Mouse (Mus musculus) heart, embryonic 12.5 days (tissue): ENCODE measurements around the gene Tshb. TPM values are rescaled to one million over a fixed set of nuclear protein-coding genes. Genes with fewer than 3 reads are reported as not detected.

ENCODE experiments used
- ATAC-seq: fragments of 200-750 bp; cut with Nextera tagmentation; 2 replicates; pipeline ENCODE4 v1.8.0; 2017; ENCODE audit warnings: moderate TSS enrichment, moderate library complexity; ENCODE audit not compliant: insufficient number of reproducible peaks, low FRiP score
- H3K27ac ChIP-seq: fragments of 300-500 bp; sonication (generic); 2 replicates; pipeline ENCODE4 v1.5.1; 2016; ENCODE audit warnings: mild to moderate bottlenecking, moderate library complexity; ENCODE audit not compliant: poor library complexity, severe bottlenecking
- H3K27me3 ChIP-seq: fragments of 300-500 bp; sonication (generic); replicated peaks from 2 replicates; pipeline ENCODE4 v1.6.1; 2016; ENCODE audit warnings: mild to moderate bottlenecking, moderate library complexity
- H3K36me3 ChIP-seq: fragments of 300-500 bp; sonication (generic); 2 replicates; pipeline ENCODE4 v1.6.1; 2016; ENCODE audit warnings: mild to moderate bottlenecking, moderate library complexity
- H3K4me1 ChIP-seq: fragments of 300-500 bp; sonication (generic); replicated peaks from 2 replicates; pipeline ENCODE4 v1.6.1; 2016; ENCODE audit warnings: mild to moderate bottlenecking
- H3K4me2 ChIP-seq: fragments of 300-500 bp; sonication (generic); 2 replicates; pipeline ENCODE4 v1.6.1; 2016; ENCODE audit warnings: mild to moderate bottlenecking, moderate library complexity
- H3K4me3 ChIP-seq: fragments of 300-500 bp; sonication (generic); 2 replicates; pipeline ENCODE4 v1.5.1; 2016; ENCODE audit warnings: mild to moderate bottlenecking
- H3K9ac ChIP-seq: fragments of 300-500 bp; sonication (generic); 2 replicates; pipeline ENCODE4 v1.6.1; 2016; ENCODE audit warnings: mild to moderate bottlenecking, moderate library complexity
- H3K9me3 ChIP-seq: fragments of 300-500 bp; sonication (generic); replicated peaks from 2 replicates; pipeline ENCODE4 v1.6.1; 2016; ENCODE audit warnings: mild to moderate bottlenecking, moderate library complexity
- WGBS: fragments of 180-500 bp; shearing (Covaris S2); methylation state at CpG from one replicate; pipeline ENCODE4 v1.1.7; 2016; 5-methylcytosine and 5-hydroxymethylcytosine counted together
- polyA plus RNA-seq: library from polyadenylated mRNA; unstranded; fragments of >200 nt; fragmentation: Nextera tagmentation; extraction: Ambion mirVana; gene quantifications from 2 replicates; pipeline ENCODE4 v1.2.1, GENCODE M21; 2016

The Tshb gene
- polyA plus RNA-seq: 0.04 and 0.10 TPM in 2 replicates

DNA sequence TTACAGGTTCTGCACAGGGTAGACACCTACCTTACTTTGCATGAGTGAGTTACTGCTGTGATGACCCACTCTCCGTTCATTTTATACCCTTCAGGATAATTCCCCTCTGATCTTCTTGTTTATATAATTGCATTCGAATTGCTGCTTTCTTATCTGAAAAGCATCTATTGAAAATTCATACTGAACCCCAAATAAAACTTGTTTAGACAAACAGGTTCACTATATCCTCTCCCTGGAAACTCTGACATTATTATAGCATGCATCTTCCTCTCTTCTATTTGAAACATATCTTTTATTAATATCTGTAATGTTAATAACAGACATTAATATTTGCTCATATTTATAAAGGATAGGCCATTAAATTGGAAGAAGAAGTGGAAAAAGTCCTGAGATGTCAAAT is at the start of gene Tshb:
TSS of gene Tshb (minus strand) at position 101 of the 400 bp plus-strand sequence.
- ATAC-seq: no peak
- Histone ChIP-seq H3K36me3 (no peaks in the 10 kb centered on the region), H3K4me2 (no peak within 1 kb of the TSS), H3K9ac (no peak within 1 kb of the TSS), H3K4me3 (no peak within 1 kb of the TSS), H3K9me3 (no peaks in the 10 kb centered on the region), H3K4me1 (no peaks in the 10 kb centered on the region), H3K27ac (no peak within 1 kb of the TSS), H3K27me3 (no peaks in the 10 kb centered on the region)
- 59% methylated on average over 2 of the region's 2 CpGs for WGBS

DNA sequence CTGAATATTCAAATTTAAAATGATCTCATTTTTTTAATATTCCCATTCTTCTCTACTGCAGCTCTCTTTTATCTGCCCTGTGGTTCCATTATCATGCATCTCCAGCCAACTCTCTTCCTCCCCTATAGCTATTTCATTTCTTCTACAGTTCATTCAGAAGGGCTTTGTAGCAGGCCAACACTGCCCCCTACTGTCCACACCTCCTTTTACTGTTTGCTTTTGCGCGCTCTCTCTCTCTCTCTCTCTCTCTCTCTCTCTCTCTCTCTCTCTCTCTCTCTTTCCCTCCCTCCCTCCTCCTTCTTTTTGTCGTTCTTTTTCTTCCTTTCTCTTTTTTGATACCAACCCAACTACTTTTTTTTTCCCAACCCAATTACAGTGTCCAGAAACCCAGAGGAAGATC is 21.4 kb upstream of the Tshb start:
- Histone ChIP-seq H3K27me3 (no peaks in the 10 kb centered on the region), H3K4me3 (no peak overlapping the region), H3K4me1 (no peaks in the 10 kb centered on the region), H3K9ac (no peak overlapping the region), H3K36me3 (no peaks in the 10 kb centered on the region), H3K4me2 (no peak overlapping the region), H3K27ac (no peak overlapping the region), H3K9me3 (peaks cover 3% of the 10 kb centered on the region)
- WGBS: 4% methylated on average over 3 of the region's 3 CpGs
- no peak for ATAC-seq

DNA sequence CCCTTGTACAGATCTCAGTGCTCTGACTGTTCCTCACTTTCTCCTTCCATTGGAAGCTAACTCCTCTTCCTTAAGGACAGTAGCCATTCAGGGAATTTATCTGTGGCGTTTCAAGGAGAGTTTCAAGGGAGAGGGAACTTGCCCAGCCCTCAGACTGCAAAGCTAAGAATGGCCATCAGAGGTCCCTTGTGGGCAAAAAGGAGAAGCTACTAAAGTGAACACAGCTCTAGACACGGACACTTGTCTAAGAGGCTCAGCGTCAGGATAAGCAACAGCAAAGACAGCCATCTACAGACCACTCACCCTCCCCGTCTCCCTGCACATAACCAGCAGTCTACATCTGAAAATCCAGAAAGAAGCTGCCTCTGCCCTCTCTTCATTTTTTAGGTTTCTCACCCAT is 4.9 kb upstream of the Tshb start:
- WGBS: 30% methylated on average over 4 of the region's 4 CpGs

DNA sequence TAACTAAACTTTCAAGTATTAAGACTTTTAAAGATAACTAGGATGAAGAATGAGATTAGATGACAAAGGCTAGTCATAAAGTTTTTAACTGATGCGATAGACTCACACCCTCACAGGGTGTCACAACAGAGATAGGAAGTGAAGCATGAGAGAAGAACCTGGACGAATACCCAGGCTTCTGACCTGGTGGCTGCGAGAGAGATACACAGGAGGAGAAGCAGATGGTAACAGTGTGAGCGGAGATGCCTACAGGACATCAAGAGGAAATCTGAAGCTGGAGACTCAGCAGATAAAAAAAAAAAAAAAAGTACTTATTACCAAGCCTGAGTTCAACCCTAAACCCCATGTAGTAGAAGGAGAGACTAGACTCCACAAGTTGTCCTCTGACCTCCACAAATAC is 9.5 kb downstream of the Tshb start:
- no peak for ATAC-seq
- Histone ChIP-seq H3K4me1 (no peaks in the 10 kb centered on the region), H3K9ac (no peak overlapping the region), H3K4me2 (no peak overlapping the region), H3K4me3 (no peak overlapping the region), H3K27me3 (no peaks in the 10 kb centered on the region), H3K9me3 (no peaks in the 10 kb centered on the region), H3K36me3 (peaks cover 3% of the 10 kb centered on the region), H3K27ac (no peak overlapping the region)
- 74% methylated on average over 4 of the region's 4 CpGs for WGBS

More for the DNA sequence above, 4.9 kb upstream of the Tshb start:
- Histone ChIP-seq H3K9me3 (no peaks in the 10 kb centered on the region), H3K4me3 (no peak overlapping the region), H3K36me3 (no peaks in the 10 kb centered on the region), H3K27me3 (no peaks in the 10 kb centered on the region), H3K4me2 (no peak overlapping the region), H3K9ac (no peak overlapping the region), H3K4me1 (no peaks in the 10 kb centered on the region), H3K27ac (no peak overlapping the region)
- no peak for ATAC-seq

DNA sequence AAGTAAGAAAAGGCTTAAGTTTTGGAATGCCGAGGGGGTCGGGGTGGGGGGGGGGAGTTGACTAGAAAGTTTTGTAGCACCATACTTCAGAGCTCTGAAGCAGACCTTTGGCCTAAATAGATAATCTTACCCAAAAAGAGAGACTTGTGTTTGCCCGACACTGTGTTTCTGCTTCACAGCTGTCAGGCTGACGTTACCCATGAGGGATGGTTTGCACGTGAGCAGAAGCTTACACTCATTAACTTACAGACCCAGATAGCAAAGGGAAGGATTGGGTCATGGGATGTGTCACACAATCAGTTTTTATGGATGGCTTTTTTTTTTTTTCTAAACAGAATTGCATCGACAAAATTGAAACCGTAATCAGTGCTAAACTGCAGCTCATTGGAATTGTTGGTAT is 17.7 kb downstream of the Tshb start:
- peaks cover 14% of the 10 kb centered on the region for H3K4me1 ChIP-seq
- H3K27ac ChIP-seq: no peak overlapping the region
- no peak overlapping the region for H3K9ac ChIP-seq
- no peak for ATAC-seq
- H3K4me2 ChIP-seq: no peak overlapping the region
- no peak overlapping the region for H3K4me3 ChIP-seq
- H3K9me3 ChIP-seq: no peaks in the 10 kb centered on the region
- peaks cover 55% of the 10 kb centered on the region for H3K36me3 ChIP-seq
- WGBS: 52% methylated on average over 7 of the region's 7 CpGs
- no peaks in the 10 kb centered on the region for H3K27me3 ChIP-seq

DNA sequence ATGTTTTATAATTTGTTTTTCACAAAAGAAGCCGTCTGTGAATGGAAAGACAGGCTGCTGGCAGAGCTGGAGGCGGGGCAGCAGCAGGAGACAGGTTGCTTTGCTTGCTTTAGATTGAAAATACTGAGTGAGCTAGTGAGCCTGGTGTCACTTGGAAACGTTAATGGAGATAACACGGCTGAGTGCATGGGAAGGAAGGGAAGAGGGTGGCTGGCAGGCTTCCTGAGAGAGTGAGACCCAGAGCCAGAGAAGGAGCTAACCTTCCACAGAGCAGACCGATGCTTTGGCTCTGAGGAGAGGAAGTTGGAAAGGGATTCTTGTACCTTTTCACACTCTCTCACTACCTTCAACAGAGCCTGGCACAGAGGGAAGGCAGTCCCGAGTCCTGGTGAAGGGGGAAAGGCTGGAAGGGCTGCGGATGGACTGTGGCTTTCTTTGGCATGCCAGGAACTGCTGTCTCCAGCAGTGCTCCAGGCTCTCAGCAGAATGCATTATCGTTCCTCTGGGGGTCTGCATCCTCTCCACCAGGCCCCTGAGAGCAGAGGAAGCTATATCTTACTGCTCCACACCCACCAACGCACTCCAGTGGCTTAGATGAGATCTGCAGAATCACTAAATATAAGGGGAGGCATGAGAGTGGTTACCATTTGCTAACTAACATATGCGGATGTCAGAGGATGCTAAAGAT is 18.7 kb downstream of the Tshb start:
- H3K27me3 ChIP-seq: no peaks in the 10 kb centered on the region
- peak; percentile 74 for ATAC-seq
- 20% methylated on average over 10 of the region's 10 CpGs for WGBS
- H3K9me3 ChIP-seq: no peaks in the 10 kb centered on the region
- no peak overlapping the region for H3K4me3 ChIP-seq
- no peak overlapping the region for H3K9ac ChIP-seq
- peak overlapping the region; percentile 75 for H3K27ac ChIP-seq
- H3K36me3 ChIP-seq: peaks cover 62% of the 10 kb centered on the region
- peak overlapping the region; percentile 21; the same call in 1 of the 2 replicates for H3K4me2 ChIP-seq
- peaks cover 14% of the 10 kb centered on the region for H3K4me1 ChIP-seq

DNA sequence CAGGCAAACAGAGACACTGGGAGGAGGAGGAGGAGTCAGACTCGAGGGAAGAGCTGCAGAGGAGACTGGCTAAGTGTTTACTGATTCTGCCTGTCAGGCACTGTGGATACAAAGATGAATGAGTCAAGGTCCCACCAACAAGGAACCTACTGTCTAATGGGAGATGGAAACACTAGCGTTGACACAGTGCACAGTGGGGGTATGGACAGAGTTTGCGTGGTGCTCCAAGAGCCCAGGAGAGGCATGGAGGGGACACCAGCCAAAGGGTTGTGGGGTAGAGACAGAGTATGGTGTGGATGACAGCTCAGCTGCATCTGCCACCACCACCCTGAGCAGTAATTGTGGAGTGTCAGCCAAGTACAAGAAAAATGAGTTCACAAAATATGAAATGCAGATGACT is 20.1 kb downstream of the Tshb start:
- H3K9ac ChIP-seq: no peak overlapping the region
- no peak overlapping the region for H3K4me3 ChIP-seq
- H3K27ac ChIP-seq: no peak overlapping the region
- 47% methylated on average over 3 of the region's 3 CpGs for WGBS
- H3K4me2 ChIP-seq: no peak overlapping the region
- no peaks in the 10 kb centered on the region for H3K27me3 ChIP-seq
- H3K4me1 ChIP-seq: peaks cover 25% of the 10 kb centered on the region
- H3K9me3 ChIP-seq: no peaks in the 10 kb centered on the region
- H3K36me3 ChIP-seq: peaks cover 63% of the 10 kb centered on the region
- ATAC-seq: no peak

DNA sequence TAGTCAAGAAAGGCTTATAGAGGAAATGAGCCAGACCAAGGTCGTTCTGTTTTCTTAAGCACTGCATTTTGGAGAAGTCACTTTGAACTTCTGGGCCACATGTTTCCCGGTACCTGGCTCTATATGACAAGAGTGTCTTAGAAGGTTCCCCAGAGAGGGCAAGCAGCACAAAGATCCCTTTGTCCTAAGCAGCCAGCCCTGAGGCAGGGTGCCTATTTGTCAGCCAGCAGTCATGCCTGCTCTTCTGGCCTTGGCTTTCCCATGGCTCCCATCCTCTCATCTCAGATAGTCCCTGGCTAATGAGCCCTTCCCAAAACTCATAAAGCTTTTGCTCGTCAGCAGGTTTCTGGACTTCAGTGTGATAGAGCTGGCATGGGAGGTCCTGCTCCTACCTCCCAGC is 22.3 kb downstream of the Tshb start:
- no peaks in the 10 kb centered on the region for H3K27me3 ChIP-seq
- H3K9ac ChIP-seq: no peak overlapping the region
- peaks cover 47% of the 10 kb centered on the region for H3K4me1 ChIP-seq
- no peaks in the 10 kb centered on the region for H3K9me3 ChIP-seq
- H3K36me3 ChIP-seq: peaks cover 43% of the 10 kb centered on the region
- ATAC-seq: no peak
- 75% methylated on average over 3 of the region's 3 CpGs for WGBS
- no peak overlapping the region for H3K27ac ChIP-seq
- H3K4me2 ChIP-seq: no peak overlapping the region
- H3K4me3 ChIP-seq: no peak overlapping the region

DNA sequence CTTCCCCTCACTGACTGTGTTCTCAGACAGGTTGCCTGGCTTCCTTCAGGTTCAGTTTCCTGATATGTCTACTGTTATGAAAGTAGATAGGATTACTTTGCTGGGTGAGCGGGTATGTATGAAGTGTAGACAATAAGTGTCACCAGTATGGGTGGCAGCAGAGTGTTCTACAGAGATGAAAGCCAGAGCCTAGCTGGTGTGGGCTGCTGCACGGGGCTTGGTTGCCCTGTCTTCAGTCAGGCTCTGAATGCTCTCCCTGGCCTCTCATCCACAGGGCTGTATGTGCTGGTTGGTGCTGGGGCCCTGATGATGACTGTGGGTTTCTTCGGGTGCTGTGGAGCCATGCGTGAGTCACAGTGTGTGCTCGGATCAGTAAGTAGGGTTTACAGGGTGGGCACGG is 25.5 kb downstream of the Tshb start:
- WGBS: 49% methylated on average over 6 of the region's 6 CpGs
- Histone ChIP-seq H3K27ac (no peak overlapping the region; the same call in none of the 2 replicates), H3K9ac (no peak overlapping the region)

DNA sequence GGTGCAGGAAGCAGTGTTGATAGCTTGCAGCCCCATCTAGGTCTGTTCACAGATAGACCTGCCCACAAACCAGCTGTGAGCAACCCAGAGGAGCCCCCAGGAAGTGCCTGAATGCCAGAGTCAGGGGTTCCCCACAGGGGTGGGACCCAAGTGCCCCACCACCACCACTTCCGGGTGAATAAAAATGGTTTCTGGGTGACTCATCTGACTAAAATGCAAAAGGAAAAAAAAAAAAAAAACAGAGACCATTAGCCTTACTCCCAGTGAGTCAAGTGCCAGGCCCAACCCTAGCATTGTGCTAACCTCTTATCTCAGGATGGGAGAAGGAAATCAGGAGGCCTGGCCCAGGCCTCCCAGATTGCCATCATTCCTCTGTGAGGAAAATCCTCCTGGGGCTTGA is 26.7 kb downstream of the Tshb start:
- H3K4me3 ChIP-seq: no peak overlapping the region
- no peak overlapping the region for H3K4me2 ChIP-seq
- 5% methylated on average over 1 of the region's 1 CpGs for WGBS
- H3K27me3 ChIP-seq: no peaks in the 10 kb centered on the region
- H3K27ac ChIP-seq: peak overlapping the region; percentile 45
- no peaks in the 10 kb centered on the region for H3K9me3 ChIP-seq
- peaks cover 49% of the 10 kb centered on the region for H3K4me1 ChIP-seq
- 0 out of 2 replicates have a peak, but pooled peaks have one; percentile 31 for ATAC-seq
- no peak overlapping the region for H3K9ac ChIP-seq
- H3K36me3 ChIP-seq: peaks cover 47% of the 10 kb centered on the region

More for the DNA sequence above, 25.5 kb downstream of the Tshb start:
- Histone ChIP-seq H3K4me1 (peaks cover 45% of the 10 kb centered on the region), H3K27me3 (no peaks in the 10 kb centered on the region), H3K4me2 (no peak overlapping the region), H3K9me3 (no peaks in the 10 kb centered on the region), H3K4me3 (no peak overlapping the region), H3K36me3 (peaks cover 48% of the 10 kb centered on the region)
- peak; percentile 51 for ATAC-seq

DNA sequence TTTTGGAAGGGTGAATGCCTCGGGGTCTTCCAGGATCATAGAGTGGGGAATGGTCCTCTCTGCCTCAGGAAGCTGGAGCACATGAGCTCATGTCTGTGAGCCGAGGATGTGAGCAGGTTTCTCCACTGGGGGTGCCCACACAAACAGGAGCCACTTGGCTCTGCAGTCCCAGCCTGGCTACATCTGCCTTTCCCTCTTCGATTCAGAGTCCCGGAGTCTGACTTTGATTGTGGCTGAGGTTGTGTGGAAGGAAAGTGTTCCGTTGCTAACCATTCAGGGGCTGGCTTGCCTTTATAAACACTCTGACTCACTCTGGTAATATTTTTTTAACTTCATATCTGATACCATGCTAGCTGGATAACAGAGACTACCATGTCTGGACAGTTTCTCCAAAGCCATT is 30.1 kb downstream of the Tshb start:
- Histone ChIP-seq H3K4me3 (no peak overlapping the region), H3K27me3 (no peaks in the 10 kb centered on the region), H3K4me1 (peaks cover 48% of the 10 kb centered on the region), H3K9ac (no peak overlapping the region), H3K27ac (peak overlapping the region; percentile 19; the same call in 1 of the 2 replicates), H3K36me3 (peaks cover 38% of the 10 kb centered on the region), H3K4me2 (no peak overlapping the region), H3K9me3 (no peaks in the 10 kb centered on the region)
- peak; percentile 25; the same call in 1 of the 2 replicates for ATAC-seq
- 45% methylated on average over 5 of the region's 5 CpGs for WGBS

DNA sequence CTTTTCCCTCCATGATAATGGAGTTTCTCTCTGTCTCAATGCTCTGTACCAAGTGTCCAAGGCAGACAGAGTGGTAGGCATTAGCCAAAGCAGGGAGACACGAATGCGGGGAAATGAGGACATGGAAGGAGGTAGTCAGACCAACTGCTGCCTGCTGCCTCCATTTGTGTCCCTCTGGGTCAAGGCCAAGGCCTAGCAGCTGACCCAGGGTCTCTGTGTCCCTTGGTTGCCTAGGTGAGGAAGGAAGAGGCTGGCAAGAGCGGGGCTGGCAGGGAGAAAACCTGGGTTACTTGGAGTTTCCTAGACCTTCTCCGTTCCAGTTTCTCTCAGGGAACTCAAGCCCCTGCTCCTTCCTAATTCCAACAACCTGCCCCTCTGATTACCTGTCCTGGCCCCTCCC is 30.5 kb downstream of the Tshb start:
- H3K27me3 ChIP-seq: no peaks in the 10 kb centered on the region
- 90% methylated on average over 4 of the region's 4 CpGs for WGBS
- H3K27ac ChIP-seq: peak overlapping the region; percentile 19; the same call in 1 of the 2 replicates

More for the DNA sequence above, 30.5 kb downstream of the Tshb start:
- Histone ChIP-seq H3K4me1 (peaks cover 44% of the 10 kb centered on the region), H3K9ac (no peak overlapping the region), H3K36me3 (peaks cover 38% of the 10 kb centered on the region), H3K4me2 (no peak overlapping the region), H3K9me3 (no peaks in the 10 kb centered on the region), H3K4me3 (no peak overlapping the region)
- no peak for ATAC-seq
